Mouse (Mus musculus) heart, postnatal 0 days (tissue): ENCODE data around the gene 0610012G03Rik.

ENCODE experiments used
- CTCF ChIP-seq: IDR thresholded peaks from 2 replicates; pipeline ENCODE4 v1.5.1; 2016; ENCODE audit warnings: antibody characterized with exemption, control low read depth, low read depth
- EP300 ChIP-seq: IDR thresholded peaks from 2 replicates; pipeline ENCODE4 v1.6.1; 2016; ENCODE audit warnings: antibody characterized with exemption, low read depth

GRCm38 (mm10) chr16:31993195-31993594 lies 44.9 kb upstream of the 0610012G03Rik start:
- TF ChIP-seq EP300 = no peak
- no peak for TF ChIP-seq CTCF
